Mouse (Mus musculus) adrenal gland, adult 8-10 months (tissue): Measurements from ENCODE around the gene Sema3d. TPM values are rescaled to one million over a fixed set of nuclear protein-coding genes. Genes with fewer than 3 reads are reported as not detected.

ENCODE experiments used
- DNase-seq: peaks from one replicate; pipeline ENCODE4 v3.0.0; 2022
- total RNA-seq, 4 experiments: library from RNA; stranded (reverse); gene quantifications; 2 replicates each; pipeline ENCODE4 v1.2.4; 2022

Sema3d gene
- total RNA-seq, 4 experiments from 2014 or later: 2.1 to 4.6 (median 3.9) TPM

DNA sequence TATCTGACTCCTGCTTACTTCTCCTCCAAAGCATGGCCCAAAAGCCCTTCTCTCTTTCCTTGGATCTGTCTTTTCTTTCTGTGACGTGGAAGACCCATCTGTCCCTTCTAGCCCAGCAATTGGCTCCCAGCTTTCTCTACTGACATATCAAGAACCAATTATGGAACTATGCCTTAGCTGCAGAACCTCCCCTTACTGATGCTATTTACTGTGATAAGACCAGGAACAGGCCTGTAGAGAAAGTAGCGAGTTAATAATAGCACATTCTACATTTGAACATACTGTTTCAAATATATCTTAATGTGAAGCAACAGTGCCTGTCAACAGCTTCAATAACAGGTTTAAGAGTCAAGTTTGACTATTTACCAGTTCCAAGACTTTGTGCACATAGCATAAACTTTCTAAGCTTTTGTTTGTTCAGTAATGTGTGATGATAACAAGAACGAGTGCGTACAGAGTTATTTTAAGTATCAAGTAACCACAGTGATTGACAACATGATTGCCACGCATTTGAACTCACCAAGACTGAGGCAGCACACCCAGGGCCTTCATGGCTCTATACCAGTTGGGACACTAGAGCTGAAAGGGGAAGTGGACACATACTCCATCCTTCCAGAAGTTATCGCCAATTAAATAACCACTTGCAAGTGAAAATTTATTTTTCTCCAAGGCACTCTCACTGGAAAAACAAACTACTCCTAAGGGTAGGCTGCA, 116.8 kb downstream of the Sema3d start:
- no peak for DNase-seq

DNA sequence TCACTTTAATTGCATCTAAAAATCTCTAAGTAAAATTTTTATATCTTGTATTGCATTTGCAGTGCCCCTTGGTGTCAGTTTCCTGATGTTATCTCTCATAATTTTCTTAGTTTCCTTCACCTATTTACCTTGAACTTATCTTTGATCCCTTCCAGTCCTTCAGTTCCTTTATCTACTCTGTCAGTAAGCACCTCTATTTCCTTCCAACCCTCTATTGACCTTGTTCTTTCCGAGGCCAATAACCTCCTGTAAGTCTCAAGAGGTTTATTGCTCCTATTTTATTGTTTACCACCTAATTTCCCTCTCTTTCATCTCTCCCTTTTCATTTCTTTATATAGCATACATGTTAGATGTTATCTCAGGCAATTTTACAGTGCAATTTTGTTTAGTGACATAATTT, 129.3 kb downstream of the Sema3d start:
- DNase-seq: no peak

DNA sequence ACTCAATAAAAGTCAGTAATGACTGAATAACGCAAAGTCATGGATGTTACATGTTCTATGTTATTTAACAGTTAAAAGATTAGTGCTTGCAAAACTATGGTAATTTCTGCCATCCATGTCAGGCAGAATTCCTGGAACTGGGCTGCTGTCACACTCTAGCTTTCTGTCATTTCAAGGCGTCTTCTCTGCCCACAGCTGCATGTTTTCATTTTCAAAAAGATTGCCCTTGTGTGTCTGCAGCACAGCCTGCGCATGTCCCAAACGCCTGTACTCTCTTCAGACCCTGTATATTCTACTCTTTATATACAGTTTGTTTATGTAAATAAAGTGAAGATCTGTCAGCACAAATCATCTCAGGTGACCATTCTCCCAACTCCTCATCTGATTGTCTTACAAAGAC, 132.1 kb downstream of the Sema3d start:
- no peak for DNase-seq

DNA sequence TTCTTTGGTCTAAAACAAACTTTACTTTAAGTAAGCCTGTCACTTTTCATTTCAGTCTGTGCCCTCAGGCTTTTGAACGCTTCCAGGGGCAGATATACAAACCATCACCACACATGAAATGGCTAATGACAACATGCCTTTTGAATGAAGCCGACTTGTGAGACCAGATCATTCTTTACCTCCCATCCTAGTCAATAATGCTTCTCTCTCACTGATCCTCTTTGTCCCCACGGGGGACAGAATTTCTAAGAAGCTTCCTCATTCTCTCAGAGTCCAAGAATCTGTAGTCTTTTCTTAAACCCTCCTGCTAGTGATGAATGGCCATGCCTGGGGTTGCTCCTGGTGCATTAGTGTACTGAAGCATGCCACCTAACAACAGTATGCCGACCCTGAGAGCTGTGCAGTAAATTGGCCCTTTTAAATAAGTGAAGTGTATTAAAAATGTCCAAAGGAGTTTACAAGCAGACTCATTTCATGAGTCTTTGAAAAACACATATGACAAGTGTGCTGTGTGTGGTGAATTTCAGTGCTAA, 142.1 kb downstream of the Sema3d start:
- DNase-seq: no peak

DNA sequence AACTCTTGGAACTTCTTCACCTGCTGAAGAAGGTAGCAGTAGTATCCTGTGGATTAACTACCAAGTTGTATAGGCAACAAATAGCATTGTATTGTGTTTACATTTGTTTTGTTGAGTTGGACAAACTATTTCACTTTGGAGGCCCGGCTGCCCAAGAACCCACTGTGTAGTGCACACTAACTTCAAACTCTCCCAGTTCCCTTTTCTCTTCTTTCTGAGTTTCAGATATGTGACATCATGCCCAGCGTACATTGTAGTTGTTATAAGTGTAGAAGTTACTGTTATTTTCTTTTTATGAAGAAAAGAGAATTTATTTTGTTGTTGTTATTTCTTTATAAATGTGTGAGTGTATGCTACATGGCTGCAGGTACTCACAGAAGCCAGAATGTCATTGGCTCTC, 145.4 kb downstream of the Sema3d start:
- no peak for DNase-seq

DNA sequence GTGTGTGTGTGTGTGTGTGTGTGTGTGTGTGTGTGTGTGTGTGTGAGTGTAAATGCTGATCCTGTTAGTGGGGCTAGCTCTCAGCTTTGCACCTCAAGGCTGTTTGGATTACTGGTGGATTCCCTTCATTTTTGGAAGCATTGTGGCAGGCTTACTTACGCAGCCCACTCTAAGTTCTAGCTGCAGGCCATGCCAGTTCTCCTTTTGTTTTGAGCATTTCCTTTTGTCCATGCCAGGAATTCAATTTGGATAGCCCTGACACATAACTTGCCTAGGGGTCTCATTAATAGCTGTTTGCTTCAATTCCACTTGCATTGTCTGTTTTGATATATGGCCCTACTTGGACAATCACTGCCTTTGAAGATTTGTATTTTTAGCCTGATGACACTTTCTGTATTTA, 146.6 kb downstream of the Sema3d start:
- no peak for DNase-seq

DNA sequence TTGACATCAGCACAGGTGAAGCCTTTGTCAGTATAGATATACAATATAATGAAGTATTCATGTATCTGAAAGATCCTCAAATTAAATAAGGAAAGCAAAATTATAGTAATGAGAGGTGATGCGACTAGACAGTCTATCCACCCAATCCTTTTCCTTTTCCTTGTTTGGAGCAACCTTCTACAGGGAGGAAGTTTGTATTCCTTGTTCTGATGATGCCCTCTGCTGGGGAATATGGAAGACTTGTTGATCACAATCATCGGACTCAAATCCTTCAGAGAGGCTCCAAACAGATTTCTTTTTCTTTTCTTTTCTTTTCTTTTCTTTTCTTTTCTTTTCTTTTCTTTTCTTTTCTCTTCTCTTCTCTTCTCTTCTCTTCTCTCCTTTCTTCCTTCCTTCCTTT, 158.1 kb downstream of the Sema3d start:
- no peak for DNase-seq

DNA sequence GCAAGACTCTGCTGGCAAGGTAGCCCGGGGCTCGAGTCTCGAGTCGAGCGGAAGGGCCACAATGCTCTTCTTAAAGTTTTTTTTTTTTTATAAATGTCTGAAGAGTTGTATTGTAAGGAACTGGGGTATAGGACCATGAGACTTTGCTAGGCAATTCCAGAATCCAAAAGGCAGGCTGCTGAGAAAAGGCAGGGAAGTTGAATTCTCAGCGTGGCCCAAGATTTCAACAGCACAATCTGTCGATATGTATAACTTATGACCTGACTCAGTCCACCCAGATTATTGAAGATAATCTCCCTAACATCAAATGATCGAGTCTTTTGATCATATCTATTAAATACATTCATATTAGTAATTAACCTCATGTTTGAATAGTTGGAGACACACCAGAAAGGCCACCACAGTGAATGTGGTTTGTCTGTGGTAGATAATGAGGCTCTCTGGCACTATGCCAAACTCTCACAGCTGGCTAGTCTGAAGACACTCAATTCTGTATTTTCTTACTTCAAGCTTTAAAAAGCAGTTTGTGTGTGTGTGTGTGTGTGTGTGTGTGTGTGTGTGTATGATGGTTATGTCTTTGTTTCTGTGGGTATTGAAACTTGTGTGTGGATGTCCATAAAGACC, 166.0 kb downstream of the Sema3d start:
- DNase-seq: no peak

DNA sequence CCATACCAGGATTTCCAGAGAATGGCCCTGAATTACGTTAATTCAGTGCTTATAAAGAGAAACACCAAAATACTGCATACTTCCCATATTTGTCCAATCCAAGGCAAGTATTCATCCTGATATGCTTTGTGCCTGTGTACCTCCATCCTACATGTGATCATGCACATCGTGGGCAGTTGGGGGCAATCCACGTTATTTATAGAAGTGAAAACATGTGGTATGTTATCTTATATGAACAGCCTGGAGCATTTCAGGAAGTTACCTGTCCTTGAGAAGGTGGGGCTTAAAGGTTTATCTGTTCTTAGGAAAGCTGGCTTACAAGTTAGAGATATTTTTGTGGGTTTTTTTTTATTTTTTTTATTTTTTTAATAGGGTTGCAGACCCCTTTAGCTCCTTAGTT, 172.2 kb downstream of the Sema3d start:
- no peak for DNase-seq

DNA sequence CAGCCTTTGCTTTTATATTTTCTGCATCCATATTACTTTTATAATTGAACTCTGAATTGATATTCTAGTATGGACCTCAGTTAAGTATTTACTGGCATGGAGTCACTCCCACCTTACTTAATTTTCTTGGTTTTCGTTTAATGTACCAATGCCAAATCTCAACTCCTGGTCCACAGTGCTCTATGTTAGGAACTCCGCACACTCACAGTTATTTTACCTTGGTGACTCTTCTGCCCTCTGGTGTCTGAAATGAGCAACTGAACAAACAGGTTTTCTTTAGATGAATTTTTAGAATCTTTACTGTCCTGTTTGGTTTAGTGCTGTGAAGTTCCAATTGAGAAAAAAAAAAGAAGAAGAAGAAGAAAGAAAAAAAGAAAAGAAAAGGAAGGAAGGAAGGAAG, 174.7 kb downstream of the Sema3d start:
- no peak for DNase-seq

DNA sequence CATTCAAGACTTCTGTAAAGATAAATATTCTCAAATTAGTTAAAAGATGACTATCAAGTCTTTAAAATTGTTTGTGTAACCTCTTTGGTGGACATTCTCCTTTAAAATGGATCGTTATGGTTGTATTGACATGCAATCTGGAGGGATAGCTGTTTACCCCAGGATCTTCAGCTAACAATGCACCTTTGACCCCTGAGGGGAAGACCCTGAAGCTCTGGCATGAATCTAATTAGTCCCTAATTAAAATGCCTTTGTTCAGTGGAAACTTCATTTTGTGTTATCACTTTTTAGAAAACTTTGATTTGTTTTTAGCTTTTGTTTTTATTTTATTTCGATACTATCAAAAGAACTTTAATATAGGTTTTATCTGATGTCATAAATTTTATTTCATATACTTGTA, 178.6 kb downstream of the Sema3d start:
- no peak for DNase-seq

DNA sequence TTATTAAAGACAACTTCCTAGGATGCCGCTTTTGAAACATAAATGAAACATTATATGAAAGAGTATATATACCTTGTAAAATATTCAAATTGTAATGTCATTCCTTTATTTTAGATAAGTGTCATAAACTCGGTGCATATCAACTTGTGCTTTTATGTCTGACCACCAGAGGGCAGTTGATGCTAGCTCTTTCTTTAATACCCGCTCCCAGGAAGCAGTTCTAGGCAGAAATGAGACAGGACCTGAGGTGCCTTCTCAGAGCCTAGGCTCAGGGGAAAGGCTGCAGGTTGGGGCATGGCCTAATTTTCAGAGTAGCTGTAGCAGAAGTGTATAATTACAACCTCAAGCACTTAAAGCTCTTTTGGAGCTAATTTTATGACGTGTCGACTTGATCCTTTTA, 179.0 kb downstream of the Sema3d start:
- DNase-seq: peak; percentile 6

DNA sequence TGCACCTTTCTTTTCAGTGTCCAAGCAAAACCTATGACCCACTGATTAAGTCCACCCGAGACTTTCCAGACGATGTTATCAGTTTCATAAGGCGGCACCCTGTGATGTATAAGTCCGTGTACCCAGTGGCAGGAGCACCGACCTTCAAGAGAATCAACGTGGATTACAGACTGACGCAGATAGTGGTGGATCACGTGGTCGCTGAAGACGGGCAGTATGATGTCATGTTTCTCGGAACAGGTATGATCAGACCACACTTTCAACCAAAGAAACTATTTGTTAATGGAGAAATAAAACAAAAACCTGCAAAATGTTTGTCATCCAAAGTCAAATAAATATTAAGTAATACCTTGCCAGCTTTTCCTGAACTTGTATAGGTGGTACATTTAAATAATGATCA, 179.9 kb downstream of the Sema3d start:
- no peak for DNase-seq

DNA sequence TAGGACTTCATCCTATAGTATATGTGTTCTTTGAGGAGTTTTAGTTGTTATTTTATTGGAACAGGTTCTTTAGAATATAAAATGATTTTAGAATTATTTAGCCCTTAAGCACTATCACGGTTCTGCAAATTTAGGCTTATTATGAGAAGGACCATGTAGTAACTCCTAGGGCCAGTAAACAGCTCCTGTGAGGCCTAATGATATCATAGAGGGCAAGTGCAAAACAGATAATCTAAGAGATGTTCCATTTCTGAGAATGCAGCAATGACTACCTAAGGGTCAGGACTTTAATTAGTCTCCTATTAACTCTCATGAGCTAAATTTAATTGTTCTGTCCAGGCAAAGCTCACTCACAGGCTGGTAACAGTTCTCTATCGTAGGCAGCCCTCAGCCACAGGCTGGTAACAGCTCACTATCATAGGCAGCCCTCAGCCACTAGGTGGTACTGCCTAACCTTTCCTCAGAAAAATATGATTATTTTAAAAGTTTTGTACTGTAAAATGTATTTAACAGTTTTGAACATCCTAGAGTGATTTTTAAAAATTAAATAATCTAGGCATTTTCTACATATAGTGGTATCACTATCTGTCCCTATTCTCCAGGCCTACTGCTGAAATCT, 181.5 kb downstream of the Sema3d start:
- DNase-seq: no peak

DNA sequence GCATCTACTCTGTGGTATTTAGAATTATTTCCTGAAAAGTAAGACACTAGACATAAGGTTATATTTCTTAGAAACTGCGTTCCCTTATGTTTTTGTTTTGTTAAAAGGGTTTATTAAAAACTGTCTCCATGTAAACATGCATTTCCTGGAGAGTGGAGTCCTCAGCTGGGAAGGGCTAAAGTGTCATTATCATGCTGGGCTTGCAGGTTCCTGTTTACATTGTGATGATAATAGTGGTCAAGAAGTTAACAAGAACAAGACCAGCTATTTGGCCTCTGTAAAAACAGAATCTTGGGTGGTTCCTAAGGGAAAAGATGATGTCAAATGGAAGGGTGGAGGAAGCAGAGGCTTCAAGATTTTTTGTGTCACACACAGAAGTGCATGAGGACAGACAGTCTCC, 183.4 kb downstream of the Sema3d start:
- DNase-seq: no peak

DNA sequence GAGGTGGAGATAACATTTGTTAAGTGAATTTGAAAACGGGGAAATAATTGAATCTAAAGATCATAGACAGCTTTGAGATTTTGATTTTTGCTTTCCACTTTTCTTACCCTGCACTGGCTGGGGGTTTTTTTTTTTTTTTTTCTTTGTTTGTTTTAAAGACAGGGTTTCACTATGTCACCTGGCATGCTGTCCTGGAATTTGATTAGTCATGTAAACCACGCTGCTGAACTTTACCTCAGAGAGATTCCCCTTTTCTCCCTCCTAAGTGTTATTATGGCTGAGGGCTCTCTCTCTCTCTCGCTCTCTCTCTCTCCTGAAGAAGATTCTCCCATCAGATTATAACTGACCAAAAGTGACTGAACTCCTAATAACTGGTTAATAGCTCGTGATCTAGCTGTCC, 191.4 kb downstream of the Sema3d start:
- no peak for DNase-seq

DNA sequence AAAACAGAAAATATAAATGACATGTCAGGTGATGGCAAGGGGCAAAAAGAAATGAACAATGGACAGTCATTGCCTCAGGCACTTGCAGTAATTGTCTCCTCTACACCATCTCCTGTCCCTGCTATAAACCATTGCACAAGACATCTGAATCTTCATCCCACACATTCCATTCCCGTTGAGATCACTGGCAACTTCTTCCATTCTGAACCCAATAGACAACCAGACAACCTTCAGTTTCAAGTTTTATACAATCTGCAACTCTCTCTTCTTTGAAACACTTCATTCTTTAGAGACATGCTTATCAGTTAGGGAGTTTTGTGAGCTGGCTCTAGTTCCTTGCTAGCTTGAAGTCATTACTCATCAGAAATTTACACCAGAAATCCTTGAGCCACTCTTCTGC, 192.1 kb downstream of the Sema3d start:
- DNase-seq: no peak

DNA sequence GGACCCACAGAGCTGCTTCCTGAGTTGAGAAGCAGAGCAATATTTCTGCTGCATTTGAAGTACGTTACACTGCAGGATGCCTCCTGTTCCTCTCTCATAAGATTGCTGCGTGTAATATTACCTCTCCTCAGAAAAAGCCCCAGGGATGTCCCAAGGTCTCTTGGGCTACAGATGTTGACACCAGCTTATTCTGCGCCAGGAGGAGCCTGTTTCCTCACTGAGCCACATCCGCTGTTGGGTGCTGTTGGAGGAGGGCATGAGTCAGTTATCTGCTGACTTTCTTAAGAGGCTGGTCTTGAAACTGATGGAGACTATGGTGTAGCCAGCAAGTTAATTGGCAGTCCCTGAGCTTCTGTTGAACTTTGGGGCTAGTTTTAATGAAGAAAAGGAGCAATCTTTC, 196.6 kb downstream of the Sema3d start:
- DNase-seq: no peak

DNA sequence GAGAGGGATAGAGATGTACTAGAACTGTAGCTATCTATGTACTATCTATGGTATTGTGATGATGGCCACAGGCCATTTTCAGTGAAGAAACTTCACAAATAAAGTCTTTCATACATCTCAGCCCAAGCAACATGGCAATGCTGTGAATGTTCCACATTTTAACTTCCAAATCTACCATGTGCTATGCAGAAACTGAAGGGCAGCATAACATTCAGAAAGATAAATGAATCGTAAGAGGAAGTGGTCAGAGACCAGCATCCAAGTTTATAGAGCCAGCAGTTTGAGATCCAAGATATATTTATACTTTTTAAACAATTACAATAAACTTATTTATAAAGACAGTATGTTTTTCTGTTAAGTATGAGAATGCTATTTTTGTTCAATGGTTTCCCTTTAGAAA, 199.4 kb downstream of the Sema3d start:
- DNase-seq: no peak

DNA sequence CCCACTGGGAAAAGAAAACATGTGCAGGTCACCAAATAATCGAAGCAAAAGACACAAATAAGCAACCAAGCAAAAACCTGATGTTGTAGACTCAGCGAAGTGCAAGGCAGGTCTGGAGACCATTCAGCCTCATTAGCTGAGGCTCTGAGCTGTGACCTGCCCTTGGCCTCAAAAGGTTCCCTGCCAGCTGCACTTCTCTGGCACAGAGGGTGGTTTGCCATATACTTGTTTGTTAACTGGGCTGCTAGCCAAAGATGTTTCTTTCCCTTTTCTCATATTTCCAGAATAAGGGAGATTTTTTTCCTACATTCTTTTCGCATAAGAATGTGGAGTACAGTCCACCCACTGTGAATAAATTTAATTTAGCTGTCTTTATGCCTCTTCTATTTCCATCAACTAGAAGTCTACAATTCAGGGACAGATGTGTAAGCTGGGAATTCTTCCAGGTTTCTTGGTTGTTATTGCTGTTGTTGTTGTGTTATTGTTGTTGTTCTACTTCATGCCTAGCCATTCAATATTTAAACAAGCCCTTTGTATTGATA, 200.2 kb downstream of the Sema3d start:
- no peak for DNase-seq

DNA sequence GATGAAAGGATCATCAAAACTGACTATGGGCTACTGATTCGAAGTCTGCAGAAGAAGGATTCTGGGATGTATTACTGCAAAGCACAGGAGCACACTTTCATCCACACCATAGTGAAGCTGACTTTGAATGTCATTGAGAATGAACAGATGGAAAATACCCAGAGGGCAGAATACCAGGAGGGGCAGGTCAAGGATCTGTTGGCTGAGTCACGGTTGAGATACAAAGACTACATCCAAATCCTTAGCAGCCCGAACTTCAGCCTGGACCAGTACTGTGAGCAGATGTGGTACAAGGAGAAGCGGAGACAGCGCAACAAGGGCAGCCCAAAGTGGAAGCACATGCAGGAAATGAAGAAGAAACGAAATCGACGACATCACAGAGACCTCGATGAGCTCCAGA, 201.7 kb downstream of the Sema3d start:
- no peak for DNase-seq

DNA sequence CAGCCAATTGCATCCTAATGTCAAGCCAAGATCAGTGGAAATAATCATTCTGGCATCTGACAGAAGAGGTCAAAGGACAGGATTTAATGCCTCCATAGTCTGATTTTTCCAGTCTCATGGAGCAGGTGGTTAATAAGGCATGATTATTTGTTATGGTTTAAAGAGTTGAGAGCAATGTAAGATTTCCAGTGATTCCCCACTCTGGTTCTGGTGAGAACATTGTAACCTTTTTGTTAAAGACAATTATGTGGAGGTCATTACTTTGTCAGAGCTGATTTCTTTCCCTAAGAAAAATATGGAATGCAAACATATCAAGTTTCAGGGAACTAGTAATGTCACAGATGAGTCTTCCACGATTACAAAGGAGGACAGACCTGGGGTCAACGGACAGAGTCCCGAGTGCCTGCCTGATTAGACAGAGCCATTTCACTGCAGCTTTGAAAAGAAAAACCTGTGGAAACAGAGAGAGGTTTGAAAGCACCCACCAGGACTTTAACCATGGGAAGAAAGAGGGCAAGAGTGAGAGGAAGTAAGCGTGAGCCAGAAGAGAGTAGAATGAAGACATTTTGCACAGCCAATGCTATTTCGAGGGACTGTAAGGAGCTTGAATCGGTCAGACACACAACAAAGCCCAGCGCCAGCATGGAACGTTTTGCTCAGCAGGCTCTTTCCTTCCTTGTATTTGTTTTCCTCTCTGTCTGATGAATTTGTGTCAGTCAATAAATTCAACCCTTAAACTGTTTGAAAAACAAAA, 251.2 kb downstream of the Sema3d start:
- no peak for DNase-seq
